Mouse (Mus musculus) CH12.LX (cell line): ENCODE data around the gene Fxyd7.

Experiments
- BHLHE40 ChIP-seq: IDR thresholded peaks from 2 replicates; pipeline ENCODE4 v1.6.1; 2011; ENCODE audit warnings: mild to moderate bottlenecking, low read depth, low read length, improper control_type of control experiment
- CHD1 ChIP-seq: IDR thresholded peaks from 2 replicates; pipeline ENCODE4 v1.6.1; 2012; ENCODE audit warnings: low read depth, low read length, improper control_type of control experiment, inconsistent platforms
- CTCF ChIP-seq, 2 experiments: IDR thresholded peaks in 1 of 2; conservative IDR thresholded peaks in 1 of 2; 2 replicates each; pipeline ENCODE4 v1.5.1; 2011 to 2012; ENCODE audit warnings: low read depth in 2 of 2, low read length in 2 of 2, improper control_type of control experiment in 1 of 2, inconsistent platforms in 1 of 2, mild to moderate bottlenecking in 1 of 2, moderate library complexity in 1 of 2
- E2F4 ChIP-seq: IDR thresholded peaks from 2 replicates; pipeline ENCODE4 v1.6.1; 2011; ENCODE audit warnings: low read depth, low read length, improper control_type of control experiment; ENCODE audit not compliant: insufficient replicate concordance
- EP300 ChIP-seq: IDR thresholded peaks from 2 replicates; pipeline ENCODE4 v1.6.1; 2011; ENCODE audit warnings: low read length, improper control_type of control experiment
- HCFC1 ChIP-seq: IDR thresholded peaks from 2 replicates; pipeline ENCODE4 v1.6.1; 2012; ENCODE audit warnings: low read depth, mild to moderate bottlenecking, inconsistent platforms, low read length, improper control_type of control experiment
- JUN ChIP-seq: IDR thresholded peaks from 2 replicates; pipeline ENCODE4 v1.6.1; 2011; ENCODE audit warnings: low read depth, mild to moderate bottlenecking, low read length, improper control_type of control experiment, moderate library complexity; ENCODE audit not compliant: insufficient read depth
- MAX ChIP-seq: IDR thresholded peaks from 2 replicates; pipeline ENCODE4 v1.6.1; 2011; ENCODE audit warnings: low read length, improper control_type of control experiment
- PAX5 ChIP-seq: IDR thresholded peaks from 2 replicates; pipeline ENCODE4 v1.6.1; 2012; ENCODE audit warnings: low read length, inconsistent platforms, mixed read lengths
- POLR2A ChIP-seq: IDR thresholded peaks from 2 replicates; pipeline ENCODE4 v1.6.1; 2011; ENCODE audit warnings: low read depth, mild to moderate bottlenecking, improper control_type of control experiment, low read length
- TCF12 ChIP-seq: IDR thresholded peaks from 2 replicates; pipeline ENCODE4 v1.6.1; 2014; ENCODE audit warnings: low read depth, mild to moderate bottlenecking, inconsistent platforms, low read length, improper control_type of control experiment
- ZKSCAN1 ChIP-seq: IDR thresholded peaks from 2 replicates; pipeline ENCODE4 v1.6.1; 2012; ENCODE audit warnings: low read depth, inconsistent platforms, low read length, improper control_type of control experiment, borderline replicate concordance
- ZMIZ1 ChIP-seq: IDR thresholded peaks from 2 replicates; pipeline ENCODE4 v1.6.1; 2012; ENCODE audit warnings: low read depth, mild to moderate bottlenecking, inconsistent platforms, low read length, improper control_type of control experiment
- ZNF384 ChIP-seq: IDR thresholded peaks from 2 replicates; pipeline ENCODE4 v1.6.1; 2012; ENCODE audit warnings: low read depth, low read length, improper control_type of control experiment, inconsistent platforms

- TF ChIP-seq POLR2A (no peak), PAX5 (no peak), CTCF (conservative IDR thresholded peaks at IDR 0.05 in 1 of 2, IDR thresholded peaks at IDR 0.05 in 1 of 2; ENCODE audit: low read depth in 2 of 2, low read length in 2 of 2) (no peak), ZKSCAN1 (no peak), ZMIZ1 (no peak), MAX (no peak), EP300 (no peak), E2F4 (no peak), ZNF384 (no peak), TCF12 (no peak), BHLHE40 (no peak), JUN (no peak), HCFC1 (no peak), CHD1 (no peak)
Observed at GRCm38 (mm10) chr7:31008175-31008574, 43.1 kb downstream of the Fxyd7 start.
